Mouse (Mus musculus) hindbrain, embryonic 15.5 days (tissue): ENCODE measurements at regions not wholly inside any gene's neighbourhood (a gene's known extent, or its start where the extent isn't known, plus 50 kb on each side); places are given as distances from the start of the nearest gene placed in this dataset.

Experiments
- ATAC-seq: fragments of 200-750 bp; cut with Nextera tagmentation; 2 replicates; pipeline ENCODE4 v1.8.0; 2017; ENCODE audit warnings: low read depth, moderate number of reproducible peaks, moderate TSS enrichment; ENCODE audit not compliant: low FRiP score
- H3K27ac ChIP-seq: fragments of 300-500 bp; sonication (generic); replicated peaks from 2 replicates; pipeline ENCODE4 v1.5.1; 2015; ENCODE audit warnings: mild to moderate bottlenecking, inconsistent platforms
- H3K27me3 ChIP-seq: fragments of 300-500 bp; sonication (generic); 2 replicates; pipeline ENCODE4 v1.6.1; 2015; ENCODE audit warnings: control low read depth, inconsistent platforms
- H3K36me3 ChIP-seq: fragments of 300-500 bp; sonication (generic); 2 replicates; pipeline ENCODE4 v1.6.1; 2015; ENCODE audit warnings: control low read depth, inconsistent platforms
- H3K4me1 ChIP-seq: fragments of 300-500 bp; sonication (generic); replicated peaks from 2 replicates; pipeline ENCODE4 v1.6.1; 2015; ENCODE audit warnings: control low read depth, inconsistent platforms
- H3K4me2 ChIP-seq: fragments of 300-500 bp; sonication (generic); 2 replicates; pipeline ENCODE4 v1.6.1; 2015; ENCODE audit warnings: moderate library complexity, mild to moderate bottlenecking, inconsistent platforms
- H3K4me3 ChIP-seq: fragments of 300-500 bp; sonication (generic); 2 replicates; pipeline ENCODE4 v1.5.1; 2015; ENCODE audit warnings: mild to moderate bottlenecking, inconsistent platforms
- H3K9ac ChIP-seq: fragments of 300-500 bp; sonication (generic); 2 replicates; pipeline ENCODE4 v1.6.1; 2015; ENCODE audit warnings: inconsistent platforms
- H3K9me3 ChIP-seq: fragments of 300-500 bp; sonication (generic); 2 replicates; pipeline ENCODE4 v1.6.1; 2016; ENCODE audit warnings: control low read depth, inconsistent platforms
- WGBS: fragments of 180-500 bp; shearing (Covaris S2); methylation state at CpG from one replicate; pipeline ENCODE4 v1.1.7; 2015; 5-methylcytosine and 5-hydroxymethylcytosine counted together

DNA sequence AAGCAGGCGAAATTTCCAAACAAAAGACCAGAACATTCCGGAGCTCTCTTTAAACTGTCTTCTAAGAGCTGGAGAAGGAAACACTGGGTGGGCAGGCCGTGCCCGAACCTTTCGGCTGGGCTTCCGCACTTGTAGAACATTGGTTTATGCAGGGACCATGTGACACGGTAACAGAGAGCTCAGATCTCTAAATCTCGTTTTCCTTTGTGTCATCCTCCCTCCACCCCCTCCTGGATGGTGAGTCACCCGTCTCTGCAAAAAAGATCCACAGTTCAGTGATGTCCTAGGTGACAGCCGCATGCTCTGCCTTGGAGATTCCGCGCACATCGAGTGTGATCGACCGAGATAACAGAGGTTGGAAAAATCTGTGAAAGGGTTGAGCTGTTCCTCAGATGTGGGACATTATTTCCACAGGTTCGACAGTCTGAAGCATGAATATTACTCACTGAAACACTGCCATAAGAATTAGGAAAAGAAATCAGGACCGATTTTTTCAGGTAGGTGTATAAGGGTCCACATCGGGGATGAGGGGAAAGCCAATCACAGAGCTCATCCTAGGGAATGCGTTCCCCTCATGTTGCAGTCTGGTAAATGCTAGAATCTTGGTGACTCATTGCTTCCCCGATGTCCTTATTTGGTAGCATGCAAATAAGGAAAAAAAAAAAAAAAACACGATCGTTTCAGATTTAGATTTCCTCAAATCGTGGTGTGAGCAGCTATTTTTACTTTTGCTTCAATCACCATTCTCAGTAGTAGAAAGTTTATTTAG lies 70.0 kb upstream of the Foxo1 start:
- Histone ChIP-seq H3K4me2 (0 out of 2 replicates have a peak overlapping the region, but pooled peaks have one; percentile 11), H3K9me3 (no peaks in the 10 kb centered on the region), H3K27ac (0 out of 2 replicates have a peak overlapping the region, but pooled peaks have one; percentile 3), H3K36me3 (no peaks in the 10 kb centered on the region), H3K4me3 (no peak overlapping the region), H3K4me1 (peaks cover 17% of the 10 kb centered on the region), H3K27me3 (no peaks in the 10 kb centered on the region), H3K9ac (no peak overlapping the region)
- no peak for ATAC-seq
- WGBS = 75% methylated on average over 23 of the region's 23 CpGs

DNA sequence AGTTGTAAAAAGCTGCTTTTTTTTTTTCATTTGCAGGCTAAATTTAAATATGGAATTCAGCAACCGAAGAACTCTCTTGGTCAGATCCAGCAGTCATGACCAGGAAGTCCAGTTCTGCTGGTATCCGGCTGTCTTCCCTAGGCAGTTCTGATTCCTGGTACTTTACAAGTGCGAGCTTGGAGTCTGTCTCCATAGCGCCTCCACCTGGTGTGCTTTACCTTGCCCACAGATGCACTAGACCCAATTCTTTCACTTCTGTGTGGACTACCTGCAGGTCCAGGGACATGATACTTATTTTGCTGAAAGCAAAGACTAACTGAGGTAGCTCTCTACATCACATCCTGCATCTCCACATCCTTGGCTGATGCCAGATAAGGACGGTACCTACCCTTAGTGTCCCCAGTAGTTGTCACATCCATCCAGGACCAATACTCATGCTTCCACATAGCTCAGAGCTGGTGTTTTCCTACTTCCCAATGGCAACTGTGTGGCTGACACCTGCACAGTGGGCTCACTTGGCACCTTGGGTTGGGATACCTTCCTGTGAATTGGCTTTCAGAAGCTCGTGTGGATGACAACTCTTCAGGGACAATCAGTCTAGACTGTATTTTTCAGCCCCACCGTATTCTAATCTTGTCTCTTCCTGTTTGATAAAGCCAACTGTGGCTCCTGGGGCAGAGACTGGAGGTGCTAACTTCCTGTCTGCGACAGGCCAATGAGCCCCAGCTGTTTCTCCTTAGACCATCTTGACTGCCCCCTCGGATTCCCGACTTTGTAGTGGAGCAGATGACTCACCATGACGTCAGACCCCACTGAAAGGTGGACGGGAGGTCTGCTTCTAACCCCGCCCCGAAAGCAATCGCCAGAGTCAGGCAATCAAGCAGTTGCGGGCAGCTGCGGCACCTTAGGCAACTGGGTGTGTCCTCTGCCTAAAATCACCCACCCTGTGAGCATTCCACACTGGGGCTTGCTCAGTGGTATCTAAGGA lies 69.1 kb upstream of the Foxo1 start:
- WGBS = 82% methylated on average over 17 of the region's 17 CpGs

DNA sequence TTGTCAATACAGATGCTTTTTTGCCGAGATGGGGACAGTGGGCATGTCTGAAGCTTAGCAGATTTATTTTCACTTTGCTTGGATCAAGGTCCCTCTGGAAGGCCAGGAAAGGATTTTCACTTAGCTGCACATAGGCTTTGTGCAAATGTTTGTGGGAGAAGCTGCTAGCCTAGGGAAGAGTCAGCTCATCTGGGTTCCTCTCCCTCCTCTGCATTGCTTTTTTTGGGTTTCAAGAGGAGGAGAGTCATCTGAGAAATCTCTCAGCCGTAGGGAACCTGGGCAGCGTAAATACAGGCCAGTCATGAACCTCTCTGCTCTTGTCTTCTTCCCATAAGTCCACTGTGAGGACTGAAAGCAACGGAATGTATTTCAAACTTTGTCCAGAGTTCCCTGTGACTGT lies 68.0 kb upstream of the Foxo1 start:
- Histone ChIP-seq H3K27me3 (no peaks in the 10 kb centered on the region), H3K4me2 (no peak overlapping the region), H3K4me1 (peaks cover 17% of the 10 kb centered on the region), H3K27ac (no peak overlapping the region), H3K9me3 (no peaks in the 10 kb centered on the region), H3K9ac (no peak overlapping the region), H3K36me3 (no peaks in the 10 kb centered on the region), H3K4me3 (no peak overlapping the region)
- WGBS = 73% methylated on average over 4 of the region's 4 CpGs
- ATAC-seq = no peak

More for the DNA sequence above, 69.1 kb upstream of the Foxo1 start:
- Histone ChIP-seq H3K27ac (no peak overlapping the region), H3K9ac (no peak overlapping the region), H3K4me3 (no peak overlapping the region), H3K27me3 (no peaks in the 10 kb centered on the region), H3K4me2 (no peak overlapping the region), H3K9me3 (no peaks in the 10 kb centered on the region), H3K36me3 (no peaks in the 10 kb centered on the region), H3K4me1 (peaks cover 17% of the 10 kb centered on the region)
- ATAC-seq = no peak

DNA sequence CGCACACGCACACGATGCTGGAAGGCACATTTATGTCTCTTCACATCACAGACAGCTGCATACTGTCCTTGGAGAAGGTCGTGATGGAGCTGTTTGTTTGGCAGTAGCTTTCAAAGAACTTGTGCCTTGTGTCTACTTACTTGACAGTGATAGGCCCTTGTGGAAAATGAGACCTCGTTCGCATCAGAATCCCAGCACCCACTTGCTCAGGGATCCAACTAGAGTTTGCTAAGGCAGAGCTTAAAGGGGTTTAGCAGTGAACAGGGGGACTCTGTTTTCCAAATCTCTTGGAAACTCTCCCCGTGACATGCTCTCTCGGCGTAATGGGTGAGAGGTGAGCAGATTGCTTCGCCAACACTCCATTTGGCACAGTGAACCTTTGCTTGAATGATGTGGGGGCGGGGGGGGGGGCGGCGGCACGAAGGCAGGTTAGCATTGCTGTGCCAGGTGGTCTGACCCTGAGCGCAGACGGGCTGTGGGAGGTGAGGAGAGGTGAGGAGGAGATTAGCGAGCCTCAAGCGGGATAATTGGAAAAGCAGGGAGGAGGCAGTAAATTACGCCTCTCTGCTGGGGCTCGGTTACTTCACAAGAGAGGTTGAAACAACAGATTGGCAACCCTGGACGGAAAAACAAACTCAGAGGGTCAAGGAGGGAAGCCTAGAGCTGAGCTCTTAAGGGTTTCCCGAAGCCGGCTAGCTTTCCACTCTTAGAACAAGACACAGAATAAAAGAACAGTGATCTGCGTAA lies 57.4 kb upstream of the Foxo1 start:
- no peak for ATAC-seq
- peak overlapping the region; percentile 6; the same call in 1 of the 2 replicates for H3K4me3 ChIP-seq
- WGBS = 22% methylated on average over 24 of the region's 24 CpGs
- H3K27me3 ChIP-seq = no peaks in the 10 kb centered on the region
- no peaks in the 10 kb centered on the region; the same call in 1 of the 2 replicates for H3K9me3 ChIP-seq
- H3K4me2 ChIP-seq = peak overlapping the region; percentile 44
- H3K27ac ChIP-seq = no peak overlapping the region
- no peaks in the 10 kb centered on the region for H3K36me3 ChIP-seq
- peaks cover 6% of the 10 kb centered on the region; the same call in 1 of the 2 replicates for H3K4me1 ChIP-seq
- H3K9ac ChIP-seq = no peak overlapping the region

DNA sequence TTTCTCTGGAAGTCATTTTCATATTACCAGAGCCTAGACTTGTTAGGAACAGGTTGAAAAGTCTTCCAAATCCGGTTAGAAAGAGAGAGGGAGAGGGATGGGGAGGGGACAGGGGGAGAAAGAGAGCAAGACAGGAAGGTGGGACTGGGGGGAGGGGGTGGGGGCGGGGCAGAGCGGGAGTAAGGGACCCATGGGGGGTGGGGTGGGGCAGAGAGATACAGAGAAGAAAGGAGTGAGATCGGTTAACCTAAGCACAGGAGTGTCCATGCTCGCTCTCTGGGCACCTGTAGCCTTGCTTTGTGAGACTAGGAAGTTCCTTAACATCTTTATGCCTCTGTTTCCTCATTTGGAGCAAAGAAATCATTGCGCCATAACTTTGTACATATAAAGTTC lies 56.8 kb upstream of the Foxo1 start:
- H3K9me3 ChIP-seq = no peaks in the 10 kb centered on the region
- H3K27me3 ChIP-seq = no peaks in the 10 kb centered on the region
- H3K27ac ChIP-seq = no peak overlapping the region
- H3K4me2 ChIP-seq = peak overlapping the region; percentile 44; the same call in 1 of the 2 replicates
- H3K4me3 ChIP-seq = no peak overlapping the region
- H3K36me3 ChIP-seq = no peaks in the 10 kb centered on the region
- H3K4me1 ChIP-seq = peaks cover 6% of the 10 kb centered on the region; the same call in 1 of the 2 replicates
- ATAC-seq = no peak
- 37% methylated on average over 6 of the region's 6 CpGs for WGBS
- H3K9ac ChIP-seq = no peak overlapping the region

DNA sequence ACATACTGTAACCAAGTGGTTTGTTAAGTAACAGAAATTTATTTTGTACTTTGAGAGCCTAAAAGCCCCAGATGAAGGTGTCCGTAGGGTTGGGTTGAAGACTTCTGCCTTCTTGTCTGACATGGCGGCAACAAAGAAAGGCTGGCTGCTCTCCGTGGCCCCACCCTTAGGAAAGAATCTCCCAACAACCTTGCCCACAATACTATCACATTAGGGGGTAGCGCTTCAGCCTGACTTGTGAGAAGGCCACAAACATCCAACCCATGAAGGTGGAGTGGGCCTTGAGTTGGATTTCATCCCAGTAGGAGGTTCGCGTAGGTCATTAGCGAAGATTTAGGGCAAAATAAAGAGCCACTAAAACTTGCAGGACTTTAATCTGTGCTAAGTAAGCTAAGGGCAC lies 54.0 kb upstream of the Foxo1 start:
- no peak for ATAC-seq
- no peak overlapping the region for H3K4me3 ChIP-seq
- H3K9ac ChIP-seq = no peak overlapping the region
- 97% methylated on average over 7 of the region's 7 CpGs for WGBS
- H3K27ac ChIP-seq = no peak overlapping the region
- H3K36me3 ChIP-seq = no peaks in the 10 kb centered on the region
- no peaks in the 10 kb centered on the region for H3K9me3 ChIP-seq
- no peak overlapping the region for H3K4me2 ChIP-seq
- H3K4me1 ChIP-seq = peaks cover 6% of the 10 kb centered on the region; the same call in 1 of the 2 replicates
- H3K27me3 ChIP-seq = no peaks in the 10 kb centered on the region

DNA sequence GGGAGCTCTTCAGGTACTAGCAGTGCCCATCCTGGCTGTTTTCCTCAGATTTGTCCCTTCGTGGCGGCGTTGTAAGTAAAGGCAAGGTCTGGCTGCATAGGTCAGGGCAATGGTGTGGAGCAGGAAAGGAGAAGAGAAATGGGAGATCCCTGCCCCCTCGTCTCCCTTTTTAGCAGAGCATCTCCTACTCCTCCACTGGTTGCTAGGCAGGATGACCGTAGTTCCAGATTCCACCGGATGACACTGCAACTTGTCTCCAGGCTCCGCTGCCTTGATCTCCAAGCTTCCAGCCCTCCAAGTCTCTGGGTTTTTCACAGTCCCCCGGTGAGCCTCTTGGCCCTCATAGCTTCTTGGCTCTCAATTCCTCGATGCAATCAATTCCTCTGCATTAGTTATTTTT lies 53.1 kb upstream of the Foxo1 start:
- Histone ChIP-seq H3K9ac (no peak overlapping the region), H3K4me2 (no peak overlapping the region), H3K27me3 (no peaks in the 10 kb centered on the region), H3K36me3 (no peaks in the 10 kb centered on the region), H3K4me3 (no peak overlapping the region), H3K27ac (no peak overlapping the region), H3K4me1 (peaks cover 6% of the 10 kb centered on the region; the same call in 1 of the 2 replicates), H3K9me3 (no peaks in the 10 kb centered on the region)
- WGBS = 93% methylated on average over 9 of the region's 9 CpGs
- no peak for ATAC-seq
